Mouse (Mus musculus) left cerebral cortex, adult 2 months (tissue): Measurements from ENCODE around the gene Arl6ip6. TPM values are rescaled to one million over a fixed set of nuclear protein-coding genes. Genes with fewer than 3 reads are reported as not detected.

Experiments
- DNase-seq, 2 experiments: peaks; one replicate each; pipeline ENCODE4 v3.0.0; 2021 to 2022; ENCODE audit warnings: low spot score in 2 of 2, mixed read lengths in 1 of 2; ENCODE audit errors: extremely low spot score in 1 of 2
- H3K27ac ChIP-seq: fragments of 200-600 bp; 2 replicates; pipeline ENCODE4 v1.8.1; 2022
- H3K4me3 ChIP-seq: fragments of 200-600 bp; 2 replicates; pipeline ENCODE4 v1.8.1; 2022
- CTCF ChIP-seq: fragments of 200-600 bp; IDR thresholded peaks from 2 replicates; pipeline ENCODE4 v1.8.1; 2022; ENCODE audit warnings: antibody characterized with exemption, mild to moderate bottlenecking, moderate library complexity
- intact Hi-C: fragments of 180-260 bp; cut with DNase I; formaldehyde crosslinking; loops from one replicate; pipeline ENCODE4 v1.15.1; 2025
- total RNA-seq, 2 experiments: library from RNA; stranded (reverse); gene quantifications; 2 replicates each; pipeline ENCODE4 v1.2.3; 2021

Arl6ip6 gene
- total RNA-seq, 2 experiments from 2014 or later, result 11.7 to 12.3 TPM

DNA sequence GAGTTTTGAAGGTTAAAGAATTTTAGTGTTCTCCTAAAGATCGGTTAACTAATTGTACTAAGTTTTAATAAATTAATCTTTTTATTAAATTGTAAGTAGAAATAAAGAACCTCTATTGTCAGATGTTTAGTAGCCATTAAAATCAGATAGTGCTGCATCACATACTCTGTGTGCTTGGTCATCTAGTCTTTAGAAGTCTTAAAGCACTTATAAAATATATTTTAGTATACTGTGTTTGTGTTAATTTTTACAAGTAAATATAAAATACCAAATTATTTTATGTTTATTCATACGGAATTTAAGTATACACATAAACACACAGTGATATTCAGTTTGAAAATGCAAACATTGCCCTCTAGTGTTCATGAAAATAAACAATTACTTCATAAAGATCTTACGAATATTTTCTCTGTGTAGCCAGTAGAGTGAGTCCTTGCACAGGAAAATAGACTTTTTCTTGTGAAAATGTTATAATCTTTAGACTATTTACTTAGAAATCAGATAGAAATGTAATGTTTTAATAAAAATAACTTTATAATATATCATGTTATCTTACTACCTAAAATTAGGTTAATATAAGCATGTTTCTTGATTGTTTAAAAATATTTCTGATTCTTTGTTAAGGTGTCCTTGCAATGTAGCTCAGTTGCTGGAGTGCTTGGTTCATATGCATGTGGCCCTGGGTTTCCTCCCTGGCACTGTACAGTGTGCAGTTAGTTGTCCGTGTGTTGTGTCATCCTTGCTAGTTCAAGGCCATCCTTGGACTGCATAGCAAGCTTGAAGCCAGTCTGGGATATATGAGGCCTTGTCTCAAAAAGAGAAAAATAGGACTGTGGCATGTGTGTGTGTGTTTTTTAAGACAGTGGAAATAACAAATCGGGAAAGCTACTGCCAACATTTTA, 13.1 kb downstream of the Arl6ip6 start:
- TF ChIP-seq CTCF, result peak; percentile 79
- intact Hi-C loops, result loop anchor here (5.0 kb wide), 3 partner anchors 898 to 1833 kb away; no protein-coding TSS in a partner anchor
- no peak for DNase-seq

DNA sequence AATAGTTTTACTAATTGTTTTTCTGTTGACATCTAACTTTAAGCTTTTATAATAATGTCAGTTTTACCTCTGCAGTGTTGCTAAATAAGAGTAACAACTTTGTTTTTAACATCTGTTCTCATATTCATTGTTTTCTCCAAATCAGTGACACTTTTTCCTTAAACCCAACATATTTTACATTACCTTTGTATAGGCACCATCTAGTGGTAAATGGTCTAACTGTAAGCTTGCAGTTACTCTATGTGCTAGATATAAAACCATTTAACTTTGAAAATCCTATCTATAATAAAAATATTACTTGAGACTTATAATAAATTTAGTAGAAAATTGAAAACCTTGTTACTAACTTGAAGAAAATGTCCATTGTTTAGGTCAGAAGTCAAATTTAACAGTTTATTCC, 15.2 kb downstream of the Arl6ip6 start:
- TF ChIP-seq CTCF, result peak; percentile 50
- intact Hi-C loops, result loop anchor here (2.0 kb wide), 1 partner anchor 878 kb away; the partner anchor contains the start of gene Rprm
- H3K27ac ChIP-seq, result no peak overlapping the region
- no peak for DNase-seq
- H3K4me3 ChIP-seq, result no peak overlapping the region

More for the DNA sequence above, 13.1 kb downstream of the Arl6ip6 start:
- Histone ChIP-seq H3K27ac (no peak overlapping the region), H3K4me3 (no peak overlapping the region)

- no peak for TF ChIP-seq CTCF
- Histone ChIP-seq H3K27ac (no peak overlapping the region), H3K4me3 (no peak overlapping the region)
- no peak for DNase-seq
- intact Hi-C loops, result no loop called here
Observed at GRCm38 (mm10) chr2:53213493-53213892, 22.0 kb downstream of the Arl6ip6 start.

GRCm38 (mm10) chr2:53222242-53222641, 30.7 kb downstream of the Arl6ip6 start:
- Histone ChIP-seq H3K27ac (no peak overlapping the region), H3K4me3 (no peak overlapping the region)
- DNase-seq, result no peak
- TF ChIP-seq CTCF, result no peak
- intact Hi-C loops, result no loop called here

GRCm38 (mm10) chr2:53256982-53257381, 65.5 kb downstream of the Arl6ip6 start:
- H3K27ac ChIP-seq, result no peak overlapping the region
- no peak overlapping the region for H3K4me3 ChIP-seq
- TF ChIP-seq CTCF, result no peak
- no peak for DNase-seq
- intact Hi-C loops, result no loop called here

Other genes with a start within 250 kb of the Arl6ip6 start
- 10 to 100 TPM; 35.3 to 38.8 TPM for gene Prpf40a, start 442 bp upstream of the Arl6ip6 start, total RNA-seq